In the genomic region with DNA sequence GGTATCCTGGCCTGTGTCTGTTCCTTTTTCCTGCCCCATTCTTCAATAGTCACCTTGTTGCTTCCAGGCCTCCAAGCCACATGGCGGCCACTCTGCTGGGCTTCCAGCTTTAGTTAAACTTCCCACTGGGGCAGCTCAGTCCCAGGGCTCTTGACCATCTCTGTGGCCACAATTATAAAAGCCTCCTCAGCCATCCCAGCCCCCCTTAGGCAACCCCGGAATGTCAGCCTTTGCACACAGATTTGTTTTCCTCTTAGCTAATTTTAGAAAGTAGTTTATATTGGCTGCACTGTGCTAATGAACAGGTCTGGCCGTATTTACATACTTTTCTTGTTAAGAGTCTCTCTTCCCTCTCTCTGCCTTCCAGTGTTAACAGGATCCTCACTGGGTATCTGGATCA, we compare ENCODE assay signal across 10 mouse cellular contexts.
DNase-seq lines count a peak whose midpoint lies in the region; ATAC-seq and TF ChIP-seq lines count a peak whose summit lies in the region.
"Had no signal": no experiment of that assay in that cellular context is flagged by ENCODE, and none has a peak within 500 bp of the region (broad histone marks: within the 10 kb centered on the region; RNA-seq: fewer than 3 reads in every experiment).

No protein-coding gene starts in this region.

- TF ChIP-seq CTCF in cortical plate, adult 2 months (IDR thresholded peaks at IDR 0.05; ENCODE audit: extremely low read depth, insufficient read depth, low read length) = no peak

- H3K9ac ChIP-seq in hindbrain, embryonic 11.5 days (ENCODE audit: low read depth, low read length) = no peak overlapping the region
- H3K9ac ChIP-seq in hindbrain, embryonic 14.5 days = no peak overlapping the region

- no peak overlapping the region for H3K4me2 ChIP-seq in hindbrain, embryonic 11.5 days (replicated peaks; ENCODE audit: low read depth, low read length)
- no peak overlapping the region for H3K4me2 ChIP-seq in hindbrain, embryonic 14.5 days (replicated peaks)

- H3K4me3 ChIP-seq in hindbrain, embryonic 10.5 days = no peak overlapping the region
- no peak overlapping the region for H3K4me3 ChIP-seq in hindbrain, embryonic 11.5 days (ENCODE audit: low read depth, low read length)
- H3K4me3 ChIP-seq in cortical plate, adult 2 months (ENCODE audit: insufficient read depth, low read length) = no peak overlapping the region
- no peak overlapping the region for H3K4me3 ChIP-seq in hindbrain, embryonic 14.5 days (replicated peaks; ENCODE audit: low read length)

- peaks cover 70% of the 10 kb centered on the region for H3K4me1 ChIP-seq in hindbrain, embryonic 10.5 days (replicated peaks)
- H3K4me1 ChIP-seq in hindbrain, embryonic 11.5 days (replicated peaks; ENCODE audit: control insufficient read depth, insufficient read depth, low read length) = peaks cover 4% of the 10 kb centered on the region
- H3K4me1 ChIP-seq in cortical plate, adult 2 months (ENCODE audit: control insufficient read depth, insufficient read depth, low read length) = peaks cover 18% of the 10 kb centered on the region
- H3K4me1 ChIP-seq in hindbrain, embryonic 14.5 days (replicated peaks; ENCODE audit: control insufficient read depth, insufficient read depth, low read length) = peaks cover 50% of the 10 kb centered on the region

- no peak for DNase-seq in hindbrain, embryonic 10.5 days (ENCODE audit: low spot score)
- no peak for DNase-seq in hindbrain, embryonic 11.5 days (ENCODE audit: low spot score)
- no peak for DNase-seq in hindbrain, embryonic 14.5 days (ENCODE audit: low spot score)
- peak; percentile 54 for DNase-seq in lung, postnatal 25 days (ENCODE audit: low spot score)
- DNase-seq in testis, postnatal 10 days (ENCODE audit: low spot score) = no peak
- no peak for DNase-seq in MN1 (ENCODE audit: low spot score)
- DNase-seq: kidney, adult 18-20 months had no signal

- H3K27me3 ChIP-seq in hindbrain, embryonic 10.5 days (ENCODE audit: insufficient read depth, poor library complexity, severe bottlenecking) = no peaks in the 10 kb centered on the region
- no peaks in the 10 kb centered on the region for H3K27me3 ChIP-seq in hindbrain, embryonic 11.5 days (ENCODE audit: control insufficient read depth, insufficient read depth, low read length)
- H3K27me3 ChIP-seq in hindbrain, embryonic 14.5 days (ENCODE audit: control insufficient read depth, insufficient read depth, low read length) = no peaks in the 10 kb centered on the region

- TF ChIP-seq POLR2A in cortical plate, adult 2 months (IDR thresholded peaks at IDR 0.05; ENCODE audit: extremely low read depth, insufficient read depth, low read length) = no peak

- H3K36me3 ChIP-seq in hindbrain, embryonic 10.5 days = 0 out of 2 replicates have a peak, but pooled peaks cover 2% of the 10 kb centered on the region
- no peaks in the 10 kb centered on the region for H3K36me3 ChIP-seq in hindbrain, embryonic 11.5 days (ENCODE audit: control insufficient read depth, insufficient read depth, low read length)
- H3K36me3 ChIP-seq in hindbrain, embryonic 14.5 days (replicated peaks; ENCODE audit: control insufficient read depth, insufficient read depth) = no peaks in the 10 kb centered on the region
- H3K36me3 ChIP-seq: G1E had no signal

- peaks cover 6% of the 10 kb centered on the region; the same call in 1 of the 2 replicates for H3K9me3 ChIP-seq in hindbrain, embryonic 10.5 days
- no peaks in the 10 kb centered on the region for H3K9me3 ChIP-seq in hindbrain, embryonic 11.5 days (ENCODE audit: control insufficient read depth, low read length)
- 0 out of 2 replicates have a peak, but pooled peaks cover 3% of the 10 kb centered on the region for H3K9me3 ChIP-seq in hindbrain, embryonic 14.5 days (ENCODE audit: control insufficient read depth, low read length)

- 80% methylated on average over 3 of the region's 3 CpGs for WGBS in hindbrain, embryonic 10.5 days
- 77% methylated on average over 3 of the region's 3 CpGs for WGBS in hindbrain, embryonic 11.5 days
- 69% methylated on average over 3 of the region's 3 CpGs for WGBS in hindbrain, embryonic 14.5 days

- no peak for ATAC-seq in hindbrain, embryonic 11.5 days (ENCODE audit: low FRiP score)
- no peak for ATAC-seq in hindbrain, embryonic 14.5 days (ENCODE audit: low FRiP score)
- ATAC-seq in erythroid progenitor cell, adult 5-6 weeks (replicated peaks; ENCODE audit: low FRiP score, poor library complexity, severe bottlenecking) = no peak

- peak overlapping the region; percentile 77 for H3K27ac ChIP-seq in hindbrain, embryonic 10.5 days
- H3K27ac ChIP-seq in hindbrain, embryonic 11.5 days (ENCODE audit: low read depth, low read length) = no peak overlapping the region
- H3K27ac ChIP-seq in cortical plate, adult 2 months (ENCODE audit: insufficient read depth, low read length) = 0 out of 2 replicates have a peak overlapping the region, but pooled peaks have one; percentile 7
- H3K27ac ChIP-seq in hindbrain, embryonic 14.5 days = peak overlapping the region; percentile 26
